Mouse (Mus musculus) embryonic fibroblast, embryonic 13.5 days (primary cell): ENCODE results near the gene Gjd2. TPM values are rescaled to one million over a fixed set of nuclear protein-coding genes. Genes with fewer than 3 reads are reported as not detected.

Source experiments
- H3K27ac ChIP-seq: 2 replicates; pipeline ENCODE4 v1.5.1; 2012; ENCODE audit warnings: low read length, control low read depth, inconsistent platforms; ENCODE audit not compliant: insufficient read depth
- H3K4me1 ChIP-seq: 2 replicates; pipeline ENCODE4 v1.6.1; 2011; ENCODE audit warnings: low read length; ENCODE audit not compliant: control insufficient read depth, insufficient read depth
- H3K4me3 ChIP-seq: 2 replicates; pipeline ENCODE4 v1.5.1; 2011; ENCODE audit warnings: mild to moderate bottlenecking, control low read depth, low read length; ENCODE audit not compliant: insufficient read depth
- CTCF ChIP-seq: IDR thresholded peaks from 2 replicates; pipeline ENCODE4 v1.5.1; 2011; ENCODE audit warnings: mild to moderate bottlenecking, control low read depth, low read length, moderate library complexity, borderline replicate concordance; ENCODE audit not compliant: insufficient read depth
- POLR2A ChIP-seq: IDR thresholded peaks from 2 replicates; pipeline ENCODE4 v1.6.1; 2011; ENCODE audit warnings: low read depth, mild to moderate bottlenecking, control low read depth, low read length, moderate library complexity
- polyA plus RNA-seq: library from polyadenylated mRNA; stranded (reverse); fragments of >200 nt; gene quantifications from 2 replicates; pipeline ENCODE4 v1.2.4, GENCODE M21; 2011; ENCODE audit warnings: low read depth; ENCODE audit not compliant: missing spikeins, insufficient read length

Gene Gjd2
- polyA plus RNA-seq = not detected in 2 replicates

DNA sequence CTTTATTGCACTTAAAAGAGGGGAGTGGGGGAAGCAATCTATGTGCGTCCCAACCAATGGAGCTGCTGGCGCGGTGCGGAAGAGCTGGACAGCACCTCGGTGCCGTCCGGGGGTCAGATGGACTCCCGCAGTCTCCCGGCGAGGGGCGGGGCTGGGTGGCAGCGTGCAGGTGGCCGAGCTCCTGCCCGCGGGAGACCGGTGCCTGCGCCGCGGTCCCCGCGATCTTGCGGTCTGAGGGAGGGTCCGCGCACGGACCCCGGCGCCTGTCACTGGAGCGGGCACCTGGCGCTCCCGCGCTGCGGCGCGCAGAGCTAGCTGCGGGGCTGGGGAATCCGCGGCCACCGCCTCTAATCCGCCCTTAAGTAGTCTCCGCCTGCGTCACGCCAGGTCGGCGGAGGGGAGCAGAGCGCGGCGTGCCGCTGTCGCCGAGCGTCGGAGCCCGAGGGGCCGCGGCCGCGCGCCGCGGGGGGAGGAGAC, at the start of gene Gjd2:
Gene Gjd2 (minus strand): TSS at position 325 of the 477 bp plus-strand sequence.
- Histone ChIP-seq H3K27ac (no peak within 1 kb of the TSS), H3K4me3 (no peak within 1 kb of the TSS), H3K4me1 (no peaks in the 10 kb centered on the region)
- TF ChIP-seq POLR2A = no peak
- no peak for TF ChIP-seq CTCF

- Histone ChIP-seq H3K4me1 (no peaks in the 10 kb centered on the region), H3K27ac (no peak overlapping the region), H3K4me3 (no peak overlapping the region)
- TF ChIP-seq POLR2A (no peak), CTCF (no peak)
These were observed 46.7 kb upstream of the Gjd2 start for GRCm38 (mm10) chr2:114060071-114060591.

DNA sequence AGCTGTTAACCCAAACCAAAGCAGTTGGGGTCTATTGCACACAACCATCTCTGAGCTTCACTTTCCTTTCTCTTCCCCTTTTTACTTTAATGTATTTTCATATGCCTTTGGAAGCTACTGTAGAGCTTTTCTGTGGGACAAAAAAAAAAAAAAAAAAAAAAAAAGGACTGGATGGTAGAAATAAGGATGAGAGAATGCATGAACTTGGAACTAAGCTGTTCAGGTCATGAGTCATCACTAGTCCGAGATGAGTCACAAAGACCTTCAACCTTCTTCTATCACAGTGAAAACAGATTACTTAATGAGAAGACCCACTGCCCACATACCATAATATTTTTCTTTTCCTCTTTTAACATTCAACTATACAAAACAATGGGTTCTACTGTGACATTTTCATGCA, 46.2 kb upstream of the Gjd2 start:
- Histone ChIP-seq H3K4me1 (no peaks in the 10 kb centered on the region), H3K4me3 (no peak overlapping the region), H3K27ac (no peak overlapping the region)
- TF ChIP-seq CTCF (no peak), POLR2A (no peak)

DNA sequence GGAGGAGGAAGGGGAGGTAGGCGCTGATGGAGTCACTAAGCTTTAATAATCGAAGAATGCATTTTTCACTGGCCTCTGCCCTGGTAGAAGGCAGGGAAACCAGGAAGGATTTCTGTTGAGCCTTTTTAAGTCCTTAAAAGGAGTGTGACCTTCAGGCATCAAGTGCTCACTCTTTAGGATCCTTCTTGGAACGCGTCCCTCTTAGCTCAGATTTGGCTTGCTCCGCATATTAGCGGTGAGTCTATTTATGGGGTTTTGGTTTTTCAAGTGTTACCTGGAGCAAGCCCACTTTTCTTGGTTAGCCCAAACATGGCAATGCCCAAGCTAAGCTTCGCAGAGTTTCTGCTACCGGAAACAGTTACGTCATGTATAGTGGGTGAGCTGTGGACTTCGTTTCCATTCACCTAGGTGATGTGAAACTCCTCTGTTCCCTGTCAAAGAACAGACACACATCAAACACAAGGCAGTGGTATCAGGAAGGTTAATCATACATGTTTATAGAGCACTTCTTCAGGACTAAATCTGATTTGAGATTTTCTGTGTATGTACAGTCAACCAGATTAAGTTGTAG, 44.9 kb upstream of the Gjd2 start:
- Histone ChIP-seq H3K4me1 (no peaks in the 10 kb centered on the region), H3K4me3 (no peak overlapping the region), H3K27ac (no peak overlapping the region)
- TF ChIP-seq CTCF = no peak
- no peak for TF ChIP-seq POLR2A

- Histone ChIP-seq H3K4me3 (no peak overlapping the region), H3K27ac (no peak overlapping the region), H3K4me1 (no peaks in the 10 kb centered on the region)
- TF ChIP-seq CTCF (no peak), POLR2A (no peak)
These were observed 44.0 kb upstream of the Gjd2 start for GRCm38 (mm10) chr2:114057303-114057853.

- TF ChIP-seq CTCF (no peak), POLR2A (no peak)
- Histone ChIP-seq H3K27ac (no peak overlapping the region), H3K4me3 (no peak overlapping the region), H3K4me1 (no peaks in the 10 kb centered on the region)
These were observed 40.7 kb upstream of the Gjd2 start for GRCm38 (mm10) chr2:114054129-114054528.

DNA sequence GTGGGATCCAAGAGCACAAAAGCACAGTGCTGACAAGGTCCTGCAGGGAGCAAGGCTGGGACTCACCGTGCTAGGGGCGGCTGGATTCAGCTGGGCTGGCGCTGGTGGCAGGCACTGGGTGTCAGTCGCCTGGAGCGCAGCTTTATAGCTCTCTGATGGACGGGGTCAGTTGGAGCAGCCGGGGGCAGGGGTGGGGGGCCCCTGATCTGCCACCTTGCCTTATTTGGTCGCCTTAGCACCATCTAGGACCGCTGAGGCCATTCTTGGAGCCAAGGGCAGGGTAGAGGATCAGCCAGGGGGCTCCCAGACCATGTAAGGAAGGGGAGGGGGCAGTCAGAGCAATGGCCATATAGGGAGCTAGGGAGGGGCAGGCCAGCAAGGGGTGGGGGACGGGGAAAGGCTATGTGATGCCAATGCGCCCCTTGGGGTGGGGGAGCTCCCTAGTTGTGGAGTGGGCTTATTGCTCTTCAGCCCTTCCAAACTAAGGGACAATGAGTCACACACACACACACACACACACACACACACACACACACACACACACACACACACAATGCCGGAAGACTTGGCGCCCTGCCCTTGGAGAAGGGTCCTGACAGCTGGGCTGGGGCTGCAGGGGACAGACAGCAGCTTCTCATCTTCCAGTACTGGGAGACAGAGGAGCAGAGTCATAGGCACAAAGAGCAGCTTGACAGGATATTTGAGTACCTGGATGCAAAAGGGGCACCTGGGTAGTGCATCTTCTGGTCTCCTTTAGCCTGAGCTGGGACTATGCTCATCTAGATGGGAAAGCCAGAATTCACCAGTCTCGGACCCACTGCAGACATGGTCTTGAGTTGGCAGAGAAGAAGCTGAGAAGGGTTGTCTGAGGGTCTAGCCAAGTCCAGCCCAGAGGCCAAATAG, 39.5 kb upstream of the Gjd2 start, which contains the start of gene Actc1:
Gene Actc1 (minus strand): TSS at position 853 of the 903 bp plus-strand sequence.
- Histone ChIP-seq H3K4me3 (no peak within 1 kb of the TSS), H3K27ac (no peak within 1 kb of the TSS), H3K4me1 (no peaks in the 10 kb centered on the region)
- TF ChIP-seq POLR2A (no peak), CTCF (no peak)

GRCm38 (mm10) chr2:114051871-114052241, 38.4 kb upstream of the Gjd2 start:
- Histone ChIP-seq H3K4me1 (no peaks in the 10 kb centered on the region), H3K27ac (no peak overlapping the region), H3K4me3 (no peak overlapping the region)
- TF ChIP-seq POLR2A (no peak), CTCF (no peak)

- no peak overlapping the region for H3K4me3 ChIP-seq
- no peaks in the 10 kb centered on the region for H3K4me1 ChIP-seq
- no peak overlapping the region for H3K27ac ChIP-seq
- TF ChIP-seq CTCF = no peak
- TF ChIP-seq POLR2A = no peak
These were observed 37.9 kb upstream of the Gjd2 start for GRCm38 (mm10) chr2:114051111-114051870.

DNA sequence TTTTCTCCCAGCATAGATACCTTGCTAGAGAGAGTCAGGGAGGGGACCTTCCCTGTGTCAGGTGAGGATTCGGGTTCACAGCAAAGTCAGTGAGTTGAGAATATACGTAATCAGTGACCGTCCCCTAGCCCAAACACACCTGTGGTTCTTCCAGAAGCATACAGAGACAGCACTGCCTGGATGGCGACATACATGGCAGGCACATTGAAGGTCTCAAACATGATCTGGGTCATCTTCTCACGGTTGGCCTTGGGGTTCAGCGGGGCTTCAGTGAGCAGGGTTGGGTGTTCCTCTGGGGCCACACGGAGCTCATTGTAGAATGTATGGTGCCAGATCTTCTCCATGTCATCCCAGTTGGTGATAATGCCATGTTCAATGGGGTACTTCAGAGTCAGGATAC, 36.7 kb upstream of the Gjd2 start:
- Histone ChIP-seq H3K27ac (no peak overlapping the region), H3K4me3 (no peak overlapping the region), H3K4me1 (no peaks in the 10 kb centered on the region)
- TF ChIP-seq CTCF (no peak), POLR2A (no peak)
